Mouse (Mus musculus): ENCODE results near the gene Ptpra. TPM values are rescaled to one million over a fixed set of nuclear protein-coding genes. Genes with fewer than 3 reads are reported as not detected.
A peak's percentile ranks its signal among the peaks of the same experiment; 100 is the strongest.

Gene Ptpra
- total and polyA plus RNA-seq, 2 experiments from 2014 or later: 21.7 to 44.5 TPM

DNA sequence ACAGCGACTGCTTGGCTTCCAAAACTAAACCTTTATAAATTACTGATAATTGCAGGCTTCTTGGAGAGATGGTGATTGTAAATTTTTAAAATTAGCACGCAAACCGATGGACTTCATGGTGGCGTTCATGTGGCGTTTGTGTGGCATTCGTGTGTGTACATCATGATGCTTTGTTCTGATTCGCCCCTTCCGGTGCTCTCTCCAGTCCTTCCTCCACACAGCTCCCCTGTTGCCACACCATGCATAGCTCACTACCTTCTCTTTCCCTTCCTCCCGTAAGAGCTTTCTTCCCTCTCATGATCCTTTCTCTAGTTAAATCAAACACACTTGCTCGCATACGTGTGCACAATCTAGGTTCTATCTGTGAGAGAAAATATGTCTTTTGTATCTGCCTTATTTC lies 25.7 kb downstream of the Ptpra start:
- H3K27me3 ChIP-seq (ENCODE audit: control insufficient read depth, insufficient read depth, low read length): no peaks in the 10 kb centered on the region
- ATAC-seq (ENCODE audit: insufficient read depth, low read depth) (no peak), DNase-seq (ENCODE audit: low spot score) (no peak)
- H3K9ac ChIP-seq (replicated peaks; ENCODE audit: low read depth, low read length): no peak overlapping the region
- no peak overlapping the region for H3K4me2 ChIP-seq (ENCODE audit: low read depth, low read length)
- H3K36me3 ChIP-seq (replicated peaks; ENCODE audit: control insufficient read depth, insufficient read depth, low read length): no peaks in the 10 kb centered on the region
- TF ChIP-seq EP300 (IDR thresholded peaks at IDR 0.05; ENCODE audit: low read depth) (no peak), CTCF (IDR thresholded peaks at IDR 0.05; ENCODE audit: low read depth) (no peak)
- WGBS: 93% methylated on average over 11 of the region's 11 CpGs
- H3K4me3 ChIP-seq (ENCODE audit: low read depth, low read length): no peak overlapping the region
- H3K4me1 ChIP-seq (ENCODE audit: control insufficient read depth, insufficient read depth): peaks cover 24% of the 10 kb centered on the region
- peaks cover 7% of the 10 kb centered on the region; the same call in 1 of the 2 replicates for H3K9me3 ChIP-seq (replicated peaks; ENCODE audit: control insufficient read depth, low read length)
- no peak overlapping the region for H3K27ac ChIP-seq (ENCODE audit: low read depth)

DNA sequence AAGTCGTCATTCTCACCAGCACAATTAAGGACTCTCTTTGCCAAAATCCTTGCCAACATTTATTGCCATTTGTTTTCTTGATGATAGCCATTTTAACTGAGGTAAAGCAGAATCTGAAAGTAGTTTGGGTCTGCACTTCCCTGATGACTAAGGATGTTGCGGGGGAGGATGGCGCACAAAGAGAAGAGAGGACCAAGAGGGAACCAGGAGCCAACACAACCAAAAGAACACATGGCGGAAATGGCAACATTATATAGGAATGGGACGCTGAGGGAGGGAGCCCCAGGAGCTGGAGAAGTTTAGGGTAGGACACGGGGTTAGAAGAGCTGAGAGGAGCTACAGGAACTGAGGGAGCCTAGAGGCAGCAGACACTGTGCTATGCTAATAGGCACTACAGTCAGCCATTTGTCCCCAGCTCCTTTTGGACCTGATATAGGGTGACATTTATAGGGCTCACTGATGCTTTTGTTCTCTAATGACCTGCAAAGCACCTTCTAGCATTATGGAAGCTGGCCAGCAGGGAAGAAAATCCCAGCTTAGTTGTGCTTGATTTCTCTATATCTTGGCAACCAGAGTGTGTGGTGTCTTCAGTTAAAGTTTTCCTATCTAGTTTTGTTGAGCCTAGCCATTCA lies 26.7 kb downstream of the Ptpra start:
- Histone ChIP-seq H3K36me3 (replicated peaks; ENCODE audit: control insufficient read depth, insufficient read depth, low read length) (no peaks in the 10 kb centered on the region), H3K4me3 (ENCODE audit: low read depth, low read length) (no peak overlapping the region), H3K4me2 (ENCODE audit: low read depth, low read length) (peak overlapping the region; percentile 23; the same call in 1 of the 2 replicates), H3K27me3 (ENCODE audit: control insufficient read depth, insufficient read depth, low read length) (no peaks in the 10 kb centered on the region), H3K9ac (replicated peaks; ENCODE audit: low read depth, low read length) (no peak overlapping the region), H3K27ac (ENCODE audit: low read depth) (peak overlapping the region; percentile 63), H3K4me1 (ENCODE audit: control insufficient read depth, insufficient read depth) (peaks cover 24% of the 10 kb centered on the region), H3K9me3 (replicated peaks; ENCODE audit: control insufficient read depth, low read length) (peaks cover 7% of the 10 kb centered on the region; the same call in 1 of the 2 replicates)
- no peak for DNase-seq (ENCODE audit: low spot score)
- no peak for ATAC-seq (ENCODE audit: insufficient read depth, low read depth)
- 67% methylated on average over 6 of the region's 6 CpGs for WGBS
- TF ChIP-seq CTCF (IDR thresholded peaks at IDR 0.05; ENCODE audit: low read depth) (no peak), EP300 (IDR thresholded peaks at IDR 0.05; ENCODE audit: low read depth) (no peak)

DNA sequence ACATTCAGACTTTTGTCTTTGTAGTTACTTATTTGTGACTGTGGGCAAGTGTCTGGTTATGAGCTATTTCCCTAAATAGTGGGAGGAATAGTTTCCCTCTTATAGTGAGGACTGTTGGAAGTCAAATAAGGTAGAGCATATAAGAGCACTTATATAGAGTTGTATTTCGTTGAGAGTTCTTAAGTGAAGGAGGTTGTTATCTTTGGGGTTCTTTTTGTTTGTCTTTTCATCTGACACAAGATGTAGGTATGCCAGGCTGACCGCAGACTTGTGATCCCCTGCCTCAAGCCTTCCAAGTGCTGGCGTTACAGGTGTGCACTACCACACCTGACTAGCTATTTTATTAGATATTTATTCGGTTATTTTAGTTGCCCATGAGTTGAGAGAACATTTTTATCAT lies 32.1 kb downstream of the Ptpra start:
- no peak for ATAC-seq (ENCODE audit: insufficient read depth, low read depth)
- 93% methylated on average over 4 of the region's 4 CpGs for WGBS

DNA sequence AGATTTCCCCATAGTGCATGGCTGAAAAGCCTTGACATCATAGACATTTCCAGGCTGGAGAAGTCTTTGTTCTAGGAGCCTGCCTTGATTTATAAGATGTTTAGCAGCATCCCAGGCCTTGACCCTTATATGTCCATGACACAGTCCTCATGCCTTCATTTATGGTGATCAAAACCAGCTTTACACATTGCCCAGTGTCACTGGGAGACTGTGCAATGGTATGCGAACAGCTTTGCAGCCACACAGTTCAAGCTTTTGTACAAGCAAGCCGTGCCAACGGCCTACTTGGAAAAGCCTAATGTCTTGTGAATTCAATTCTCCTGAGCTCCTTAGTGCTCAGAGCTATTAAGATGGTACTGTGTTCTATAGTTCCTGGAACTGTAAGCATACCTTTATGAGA lies 32.6 kb downstream of the Ptpra start:
- peaks cover 7% of the 10 kb centered on the region; the same call in 1 of the 2 replicates for H3K9me3 ChIP-seq (replicated peaks; ENCODE audit: control insufficient read depth, low read length)
- H3K4me2 ChIP-seq (ENCODE audit: low read depth, low read length): no peak overlapping the region
- DNase-seq (ENCODE audit: low spot score) (no peak), ATAC-seq (ENCODE audit: insufficient read depth, low read depth) (no peak)
- no peak overlapping the region for H3K9ac ChIP-seq (replicated peaks; ENCODE audit: low read depth, low read length)
- no peak overlapping the region for H3K27ac ChIP-seq (ENCODE audit: low read depth)
- no peak overlapping the region for H3K4me3 ChIP-seq (ENCODE audit: low read depth, low read length)
- H3K27me3 ChIP-seq (ENCODE audit: control insufficient read depth, insufficient read depth, low read length): no peaks in the 10 kb centered on the region
- no peak for TF ChIP-seq EP300 (IDR thresholded peaks at IDR 0.05; ENCODE audit: low read depth)
- TF ChIP-seq CTCF (IDR thresholded peaks at IDR 0.05; ENCODE audit: low read depth): no peak
- no peaks in the 10 kb centered on the region for H3K4me1 ChIP-seq (ENCODE audit: control insufficient read depth, insufficient read depth)
- WGBS: 85% methylated on average over 3 of the region's 3 CpGs
- no peaks in the 10 kb centered on the region for H3K36me3 ChIP-seq (replicated peaks; ENCODE audit: control insufficient read depth, insufficient read depth, low read length)

More for the DNA sequence above, 32.1 kb downstream of the Ptpra start:
- H3K27ac ChIP-seq (ENCODE audit: low read depth): no peak overlapping the region
- no peak for DNase-seq (ENCODE audit: low spot score)
- H3K4me1 ChIP-seq (ENCODE audit: control insufficient read depth, insufficient read depth): no peaks in the 10 kb centered on the region
- H3K4me2 ChIP-seq (ENCODE audit: low read depth, low read length): no peak overlapping the region
- no peaks in the 10 kb centered on the region for H3K36me3 ChIP-seq (replicated peaks; ENCODE audit: control insufficient read depth, insufficient read depth, low read length)
- H3K9me3 ChIP-seq (replicated peaks; ENCODE audit: control insufficient read depth, low read length): peaks cover 7% of the 10 kb centered on the region; the same call in 1 of the 2 replicates
- H3K27me3 ChIP-seq (ENCODE audit: control insufficient read depth, insufficient read depth, low read length): no peaks in the 10 kb centered on the region
- H3K4me3 ChIP-seq (ENCODE audit: low read depth, low read length): no peak overlapping the region
- no peak overlapping the region for H3K9ac ChIP-seq (replicated peaks; ENCODE audit: low read depth, low read length)
- no peak for TF ChIP-seq EP300 (IDR thresholded peaks at IDR 0.05; ENCODE audit: low read depth)
- no peak for TF ChIP-seq CTCF (IDR thresholded peaks at IDR 0.05; ENCODE audit: low read depth)

DNA sequence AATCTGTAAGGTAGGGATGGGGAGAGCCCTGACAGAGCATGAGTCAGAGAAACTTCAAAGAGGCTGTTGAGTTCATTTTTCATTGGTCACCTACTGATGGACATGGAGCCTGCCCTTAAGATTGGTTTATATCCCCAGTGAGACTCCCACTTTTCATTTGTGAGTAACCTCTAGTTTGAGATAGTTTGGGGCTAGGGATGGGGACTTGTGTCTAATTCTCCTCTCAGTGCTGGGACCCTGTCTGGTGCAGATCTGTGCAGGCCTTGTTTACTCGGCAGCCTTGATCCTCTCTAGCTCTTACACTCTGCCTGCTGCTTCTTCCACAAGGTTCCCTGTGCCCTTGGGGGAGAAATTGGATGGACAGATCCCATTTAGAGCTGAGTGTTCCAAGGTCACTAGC lies 34.1 kb downstream of the Ptpra start:
- H3K9me3 ChIP-seq (replicated peaks; ENCODE audit: control insufficient read depth, low read length): peaks cover 5% of the 10 kb centered on the region; the same call in 1 of the 2 replicates
- ATAC-seq (ENCODE audit: insufficient read depth, low read depth): no peak
- H3K36me3 ChIP-seq (replicated peaks; ENCODE audit: control insufficient read depth, insufficient read depth, low read length): no peaks in the 10 kb centered on the region
- TF ChIP-seq CTCF (IDR thresholded peaks at IDR 0.05; ENCODE audit: low read depth) (no peak), EP300 (IDR thresholded peaks at IDR 0.05; ENCODE audit: low read depth) (no peak)
- no peak overlapping the region for H3K27ac ChIP-seq (ENCODE audit: low read depth)
- no peaks in the 10 kb centered on the region for H3K4me1 ChIP-seq (ENCODE audit: control insufficient read depth, insufficient read depth)
- no peak for DNase-seq (ENCODE audit: low spot score)
- 76% methylated on average over 1 of the region's 1 CpGs for WGBS
- no peak overlapping the region for H3K9ac ChIP-seq (replicated peaks; ENCODE audit: low read depth, low read length)
- no peak overlapping the region for H3K4me3 ChIP-seq (ENCODE audit: low read depth, low read length)
- H3K4me2 ChIP-seq (ENCODE audit: low read depth, low read length): no peak overlapping the region
- H3K27me3 ChIP-seq (ENCODE audit: control insufficient read depth, insufficient read depth, low read length): no peaks in the 10 kb centered on the region

DNA sequence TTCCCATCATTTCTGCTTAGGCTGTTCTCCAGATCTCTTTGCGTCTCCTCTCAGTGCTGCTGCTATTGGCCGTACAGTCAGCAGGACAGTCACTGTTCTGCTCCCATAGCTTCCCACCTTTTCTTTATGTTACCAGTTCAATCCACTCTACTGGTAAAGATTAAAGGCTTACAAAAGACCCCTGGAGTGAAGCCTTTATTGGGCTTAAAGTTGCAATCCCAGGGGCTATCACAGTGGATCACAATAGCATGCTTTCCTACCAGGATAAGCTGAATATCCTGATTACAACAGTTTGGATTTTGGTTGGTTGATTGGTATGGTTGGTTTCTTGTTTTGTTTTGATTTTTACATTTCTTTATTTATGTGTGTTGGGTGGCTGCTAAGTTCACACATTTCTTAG lies 37.9 kb downstream of the Ptpra start:
- peaks cover 4% of the 10 kb centered on the region; the same call in 1 of the 2 replicates for H3K9me3 ChIP-seq (replicated peaks; ENCODE audit: control insufficient read depth, low read length)
- TF ChIP-seq EP300 (IDR thresholded peaks at IDR 0.05; ENCODE audit: low read depth) (no peak), CTCF (IDR thresholded peaks at IDR 0.05; ENCODE audit: low read depth) (no peak)
- H3K27ac ChIP-seq (ENCODE audit: low read depth): no peak overlapping the region
- H3K4me3 ChIP-seq (ENCODE audit: low read depth, low read length): no peak overlapping the region
- H3K4me2 ChIP-seq (ENCODE audit: low read depth, low read length): no peak overlapping the region
- no peak for ATAC-seq (ENCODE audit: insufficient read depth, low read depth)
- no peak for DNase-seq (ENCODE audit: low spot score)
- H3K36me3 ChIP-seq (replicated peaks; ENCODE audit: control insufficient read depth, insufficient read depth, low read length): no peaks in the 10 kb centered on the region
- H3K9ac ChIP-seq (replicated peaks; ENCODE audit: low read depth, low read length): no peak overlapping the region
- H3K4me1 ChIP-seq (ENCODE audit: control insufficient read depth, insufficient read depth): peaks cover 10% of the 10 kb centered on the region; the same call in 1 of the 2 replicates
- H3K27me3 ChIP-seq (ENCODE audit: control insufficient read depth, insufficient read depth, low read length): no peaks in the 10 kb centered on the region
- WGBS: 91% methylated on average over 2 of the region's 2 CpGs
